In the genomic region with DNA sequence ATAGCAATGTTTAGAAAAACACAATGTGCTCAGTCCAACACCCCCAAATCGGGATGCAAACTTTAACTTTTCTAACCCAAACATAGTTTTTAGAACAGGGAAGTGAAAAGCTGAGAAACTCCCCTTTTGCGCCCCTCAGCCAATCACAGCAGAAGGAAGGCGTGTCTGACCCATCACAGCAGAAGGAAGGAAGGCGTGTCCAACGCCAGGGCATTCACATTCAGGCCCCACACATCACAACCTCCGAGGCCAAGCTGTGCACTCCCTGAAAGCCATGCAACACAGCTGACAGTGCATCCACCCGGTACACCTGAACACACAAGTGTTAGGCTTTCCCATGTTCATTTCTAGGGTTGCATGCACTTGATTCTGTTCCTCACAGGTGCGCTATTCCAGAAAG, we compare ENCODE assay signal across 21 mouse cellular contexts.
DNase-seq lines count a peak whose midpoint lies in the region; ATAC-seq and TF ChIP-seq lines count a peak whose summit lies in the region.
"Had no signal": no experiment of that assay in that cellular context is flagged by ENCODE, and none has a peak within 500 bp of the region (broad histone marks: within the 10 kb centered on the region; RNA-seq: fewer than 3 reads in every experiment).

No protein-coding gene starts in this region.

- no peak for TF ChIP-seq CTCF in kidney, postnatal 0 days (IDR thresholded peaks at IDR 0.05; ENCODE audit: low read depth)
- TF ChIP-seq CTCF in MEL (IDR thresholded peaks at IDR 0.05 in 2 of 3, conservative IDR thresholded peaks at IDR 0.05 in 1 of 3; ENCODE audit: control insufficient read depth in 1 of 3, insufficient read depth in 1 of 3, low read depth in 2 of 3, low read length in 3 of 3, poor library complexity in 1 of 3, severe bottlenecking in 1 of 3) = no peak

- no peak for ATAC-seq in kidney, postnatal 0 days (replicated peaks; ENCODE audit: low FRiP score, low read depth)
- no peak for ATAC-seq in kidney, embryonic 14.5 days (ENCODE audit: low FRiP score, low TSS enrichment)
- ATAC-seq in megakaryocyte progenitor cell, adult 5-6 weeks (replicated peaks; ENCODE audit: poor library complexity) = 0 out of 2 replicates have a peak, but pooled peaks have one; percentile 37
- ATAC-seq: forebrain, embryonic 16.5 days; hindbrain, embryonic 16.5 days; inflammation-experienced regulatory T-cells, adult 6 months; Patski had no signal

- H3K4me3 ChIP-seq in kidney, postnatal 0 days (replicated peaks; ENCODE audit: low read depth, low read length) = no peak overlapping the region
- no peak overlapping the region for H3K4me3 ChIP-seq in kidney, embryonic 14.5 days (ENCODE audit: low read length)
- no peak overlapping the region for H3K4me3 ChIP-seq in MEL (ENCODE audit: control insufficient read depth in 1 of 2, insufficient read depth in 1 of 2, low read depth in 2 of 2, low read length in 2 of 2)
- H3K4me3 ChIP-seq in forebrain, embryonic 10.5 days = no peak overlapping the region
- H3K4me3 ChIP-seq: embryonic facial prominence, embryonic 12.5 days; forebrain, embryonic 12.5 days; hindbrain, embryonic 12.5 days had no signal

- no peak for TF ChIP-seq POLR2A in MEL (IDR thresholded peaks at IDR 0.05; ENCODE audit: control insufficient read depth in 1 of 2, insufficient read depth in 1 of 2, low read depth in 1 of 2, low read length in 2 of 2, poor library complexity in 1 of 2)

- no peak overlapping the region for H3K27ac ChIP-seq in kidney, postnatal 0 days
- no peak overlapping the region for H3K27ac ChIP-seq in kidney, embryonic 14.5 days (ENCODE audit: low read depth, low read length)
- H3K27ac ChIP-seq in MEL (ENCODE audit: control insufficient read depth, low read depth, low read length) = no peak overlapping the region
- no peak overlapping the region for H3K27ac ChIP-seq in forebrain, embryonic 10.5 days
- H3K27ac ChIP-seq: embryonic facial prominence, embryonic 12.5 days; forebrain, embryonic 12.5 days; hindbrain, embryonic 12.5 days had no signal

- no peaks in the 10 kb centered on the region for H3K4me1 ChIP-seq in kidney, postnatal 0 days (replicated peaks; ENCODE audit: insufficient read depth, low read length)
- H3K4me1 ChIP-seq in kidney, embryonic 14.5 days (ENCODE audit: control insufficient read depth, insufficient read depth, low read length) = no peaks in the 10 kb centered on the region
- H3K4me1 ChIP-seq in MEL (ENCODE audit: control insufficient read depth in 1 of 2, insufficient read depth in 2 of 2, low read length in 2 of 2) = no peaks in the 10 kb centered on the region
- peaks cover 3% of the 10 kb centered on the region; the same call in 1 of the 2 replicates for H3K4me1 ChIP-seq in forebrain, embryonic 10.5 days
- H3K4me1 ChIP-seq: embryonic facial prominence, embryonic 12.5 days; forebrain, embryonic 12.5 days; hindbrain, embryonic 12.5 days had no signal

- no peaks in the 10 kb centered on the region for H3K79me2 ChIP-seq in MEL (ENCODE audit: control insufficient read depth, insufficient read depth, low read length, poor library complexity)

- WGBS in kidney, postnatal 0 days = 62% methylated on average over 8 of the region's 8 CpGs
- 56% methylated on average over 8 of the region's 8 CpGs for WGBS in kidney, embryonic 14.5 days
- WGBS in forebrain, embryonic 10.5 days = 61% methylated on average over 8 of the region's 8 CpGs

- H3K4me2 ChIP-seq in kidney, postnatal 0 days (ENCODE audit: low read length) = no peak overlapping the region
- H3K4me2 ChIP-seq in kidney, embryonic 14.5 days (replicated peaks; ENCODE audit: low read depth, low read length) = no peak overlapping the region
- H3K4me2 ChIP-seq: embryonic facial prominence, embryonic 12.5 days; forebrain, embryonic 12.5 days; hindbrain, embryonic 12.5 days had no signal

- H3K36me3 ChIP-seq in kidney, postnatal 0 days (ENCODE audit: insufficient read depth, low read length) = no peaks in the 10 kb centered on the region
- no peaks in the 10 kb centered on the region for H3K36me3 ChIP-seq in kidney, embryonic 14.5 days (ENCODE audit: control insufficient read depth, insufficient read depth, low read length)
- no peaks in the 10 kb centered on the region for H3K36me3 ChIP-seq in MEL (ENCODE audit: control insufficient read depth in 1 of 2, insufficient read depth in 2 of 2, low read length in 2 of 2)
- H3K36me3 ChIP-seq in forebrain, embryonic 10.5 days (replicated peaks) = no peaks in the 10 kb centered on the region
- H3K36me3 ChIP-seq: embryonic facial prominence, embryonic 12.5 days; forebrain, embryonic 12.5 days; hindbrain, embryonic 12.5 days had no signal

- DNase-seq in kidney, postnatal 0 days (ENCODE audit: low spot score) = peak; percentile 8
- DNase-seq in MEL (ENCODE audit: low read depth, low spot score) = peak; percentile 10
- DNase-seq in layer of hippocampus, postnatal 10 days (ENCODE audit: low spot score in 2 of 2) = no peak
- DNase-seq in lung, postnatal 36 days = no peak
- no peak for DNase-seq in forebrain, embryonic 10.5 days (ENCODE audit: extremely low spot score, low spot score)
- DNase-seq: adrenal gland, postnatal 10 days; cerebellum, adult 11 months; cerebellum, adult 9-10 months; cerebellum, postnatal 25 days; gastrocnemius, postnatal 10 days; heart, postnatal 10 days; heart, postnatal 4 days had no signal

- no peaks in the 10 kb centered on the region for H3K9me3 ChIP-seq in kidney, postnatal 0 days (replicated peaks; ENCODE audit: low read length)
- H3K9me3 ChIP-seq in kidney, embryonic 14.5 days (ENCODE audit: control insufficient read depth, low read length) = peaks cover 3% of the 10 kb centered on the region; the same call in 1 of the 2 replicates
- no peaks in the 10 kb centered on the region for H3K9me3 ChIP-seq in MEL (replicated peaks; ENCODE audit: insufficient read depth, low read length)
- H3K9me3 ChIP-seq in forebrain, embryonic 10.5 days = peaks cover 4% of the 10 kb centered on the region; the same call in 1 of the 2 replicates
- H3K9me3 ChIP-seq: embryonic facial prominence, embryonic 12.5 days; forebrain, embryonic 12.5 days had no signal

- TF ChIP-seq RAD21 in MEL (IDR thresholded peaks at IDR 0.05; ENCODE audit: low read depth, low read length) = no peak

- H3K9ac ChIP-seq in kidney, postnatal 0 days (ENCODE audit: low read depth, low read length) = no peak overlapping the region
- no peak overlapping the region for H3K9ac ChIP-seq in kidney, embryonic 14.5 days (ENCODE audit: low read depth, low read length)
- H3K9ac ChIP-seq in MEL (ENCODE audit: control insufficient read depth, low read depth, low read length, poor library complexity, severe bottlenecking) = no peak overlapping the region
- H3K9ac ChIP-seq: embryonic facial prominence, embryonic 12.5 days; forebrain, embryonic 12.5 days; hindbrain, embryonic 12.5 days had no signal

- no peak for TF ChIP-seq EP300 in MEL (IDR thresholded peaks at IDR 0.05; ENCODE audit: low read depth in 1 of 2, low read length in 2 of 2)

- no peaks in the 10 kb centered on the region for H3K27me3 ChIP-seq in kidney, postnatal 0 days (ENCODE audit: insufficient read depth, low read length)
- H3K27me3 ChIP-seq in kidney, embryonic 14.5 days (ENCODE audit: control insufficient read depth, insufficient read depth, low read length) = no peaks in the 10 kb centered on the region
- H3K27me3 ChIP-seq in MEL (ENCODE audit: control insufficient read depth in 1 of 2, insufficient read depth in 2 of 2, low read length in 2 of 2) = no peaks in the 10 kb centered on the region
- H3K27me3 ChIP-seq in forebrain, embryonic 10.5 days (ENCODE audit: poor library complexity, severe bottlenecking) = no peaks in the 10 kb centered on the region
- H3K27me3 ChIP-seq: embryonic facial prominence, embryonic 12.5 days; forebrain, embryonic 12.5 days; hindbrain, embryonic 12.5 days; Patski had no signal

TF ChIP-seq in MEL, 35 proteins besides CTCF, POLR2A, EP300 and RAD21:
- no peak for TF ChIP-seq ZKSCAN1 (IDR thresholded peaks at IDR 0.05; ENCODE audit: low read depth, low read length)
- no peak for TF ChIP-seq POLR2AphosphoS5 (IDR thresholded peaks at IDR 0.05; ENCODE audit: borderline replicate concordance, low read depth, low read length)
- no peak for TF ChIP-seq ZMIZ1 (IDR thresholded peaks at IDR 0.05; ENCODE audit: low read depth, low read length)
- no peak for TF ChIP-seq SIN3A (IDR thresholded peaks at IDR 0.05; ENCODE audit: low read length)
- TF ChIP-seq MYC (IDR thresholded peaks at IDR 0.05; ENCODE audit: low read depth, low read length) = no peak
- TF ChIP-seq CHD1 (IDR thresholded peaks at IDR 0.05; ENCODE audit: low read depth, low read length) = no peak
- no peak for TF ChIP-seq NELFE (IDR thresholded peaks at IDR 0.05; ENCODE audit: low read depth, low read length)
- TF ChIP-seq SMC3 (IDR thresholded peaks at IDR 0.05; ENCODE audit: low read depth, low read length) = no peak
- no peak for TF ChIP-seq JUND (IDR thresholded peaks at IDR 0.05; ENCODE audit: low read depth, low read length)
- TF ChIP-seq USF1 (IDR thresholded peaks at IDR 0.05; ENCODE audit: low read depth, low read length) = no peak
- no peak for TF ChIP-seq ELF1 (IDR thresholded peaks at IDR 0.05; ENCODE audit: low read depth, low read length)
- no peak for TF ChIP-seq ZC3H11A (IDR thresholded peaks at IDR 0.05; ENCODE audit: low read depth, low read length)
- no peak for TF ChIP-seq KAT2A (conservative IDR thresholded peaks at IDR 0.05; ENCODE audit: low read depth, low read length)
- no peak for TF ChIP-seq MXI1 (IDR thresholded peaks at IDR 0.05; ENCODE audit: low read depth, low read length)
- TF ChIP-seq GATA1 (IDR thresholded peaks at IDR 0.05; ENCODE audit: low read depth, low read length) = no peak
- TF ChIP-seq TCF12 (IDR thresholded peaks at IDR 0.05; ENCODE audit: low read depth, low read length) = no peak

Comparison
In these comparisons a context has a peak if more than half of its experiments do, and no peak if none do; other contexts are left out.
1. DNase-seq: peak in kidney, postnatal 0 days (single experiment) and MEL (single experiment); none in layer of hippocampus, postnatal 10 days (0 of 2), lung, postnatal 36 days (single experiment) and forebrain, embryonic 10.5 days (single experiment).